Mouse (Mus musculus) adrenal gland, adult 18-20 months (tissue): ENCODE results near the gene Dync1li2. TPM values are rescaled to one million over a fixed set of nuclear protein-coding genes. Genes with fewer than 3 reads are reported as not detected.

Experiments used
- DNase-seq, 2 experiments: peaks; one replicate each; pipeline ENCODE4 v3.0.0; 2021 to 2022; ENCODE audit warnings: low spot score in 2 of 2
- total RNA-seq, 2 experiments: library from RNA; stranded (reverse); gene quantifications; 1 replicate in 1 of 2; 2 replicates in 1 of 2; pipeline ENCODE4 v1.2.3; 2021

Dync1li2 gene
- total RNA-seq, 2 experiments from 2014 or later: 113 to 159 TPM

GRCm38 (mm10) chr8:104383977-104384376, 58.9 kb downstream of the Dync1li2 start:
- DNase-seq: no peak

DNA sequence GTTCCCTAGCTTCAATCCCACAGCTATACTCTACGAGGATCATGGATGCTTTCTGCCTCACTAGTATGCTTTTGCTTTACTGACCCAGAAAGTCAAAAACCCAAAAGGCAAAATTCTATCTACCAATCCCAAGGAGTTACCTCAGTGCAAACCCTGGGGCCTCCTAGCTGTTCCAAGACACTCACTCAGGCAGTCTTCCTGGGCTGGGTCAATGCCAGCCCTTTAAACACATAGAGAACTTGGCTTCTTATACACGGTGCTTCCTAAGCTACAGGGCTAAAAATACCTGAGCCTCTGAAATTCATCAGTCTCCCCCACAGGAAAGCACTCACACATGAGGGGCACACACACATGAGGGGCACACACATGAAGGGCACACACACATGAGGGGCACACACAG, 59.6 kb downstream of the Dync1li2 start:
- DNase-seq: no peak

DNA sequence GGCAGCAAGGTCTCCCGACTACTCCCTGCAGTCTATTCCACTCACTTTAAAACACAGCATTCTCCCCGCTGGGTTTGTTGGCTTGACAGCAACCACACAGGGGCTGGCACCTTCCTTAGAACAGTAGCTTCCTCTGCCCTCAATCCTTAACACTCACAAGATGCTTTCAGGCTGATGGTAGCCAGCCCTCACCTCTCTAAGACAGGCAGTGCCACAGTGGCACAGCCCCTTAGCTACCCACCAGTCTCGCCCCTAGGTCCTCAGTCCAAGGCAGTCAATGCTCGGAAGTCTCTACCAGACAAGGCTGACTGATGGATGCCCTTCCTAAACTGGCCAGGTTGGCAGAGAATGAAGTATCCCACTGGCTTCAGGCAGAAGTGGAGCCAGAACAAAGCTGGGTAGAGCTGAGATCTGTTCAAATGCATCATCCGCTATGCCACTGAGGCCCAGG, 61.9 kb downstream of the Dync1li2 start:
- DNase-seq: no peak

- DNase-seq: no peak
Observed at GRCm38 (mm10) chr8:104380269-104380668, 62.6 kb downstream of the Dync1li2 start.

DNA sequence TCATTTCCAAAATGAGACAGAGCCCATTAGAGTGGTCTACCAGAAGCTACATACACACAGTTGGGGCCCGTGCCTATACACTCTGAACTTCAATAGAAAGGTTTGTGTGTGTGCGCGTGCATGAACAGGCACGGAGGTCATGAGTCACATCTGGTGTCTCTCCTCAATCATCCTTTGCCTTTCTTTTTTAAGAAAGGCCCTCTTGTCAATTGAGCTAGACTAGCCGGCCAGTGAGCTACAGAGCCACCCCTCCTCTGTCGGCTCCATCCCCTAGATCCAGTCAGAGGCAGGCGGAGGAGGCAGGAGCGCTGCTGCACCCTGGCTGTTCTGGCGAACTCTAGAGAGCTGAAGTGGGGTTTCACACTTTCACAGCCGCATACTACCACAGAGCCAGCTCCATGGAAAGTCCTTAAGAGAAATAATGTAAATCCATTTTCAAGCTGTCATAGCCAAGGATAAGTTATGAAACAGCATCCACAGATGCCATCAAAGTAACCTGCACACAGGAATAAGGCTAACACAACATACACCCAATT, 63.5 kb downstream of the Dync1li2 start:
- no peak for DNase-seq

DNA sequence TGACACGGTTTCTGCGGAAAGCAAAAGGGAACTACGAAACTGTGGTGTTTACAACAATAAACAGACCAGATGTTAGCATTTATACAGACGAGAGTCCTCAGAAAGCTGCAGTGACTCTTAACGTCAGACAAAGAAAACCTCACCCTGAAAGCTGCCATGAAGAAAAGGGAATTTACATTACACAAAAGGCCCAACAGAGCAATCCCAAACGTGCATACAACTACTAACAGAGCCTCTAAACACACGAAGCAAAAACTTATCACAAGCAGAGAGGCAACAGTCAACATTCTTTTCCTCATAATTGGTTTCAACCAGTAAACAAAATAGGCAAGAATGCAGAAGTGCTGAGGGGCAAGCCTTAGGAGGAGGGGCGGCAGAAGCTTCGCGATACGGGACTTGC, 66.2 kb downstream of the Dync1li2 start:
- no peak for DNase-seq

DNA sequence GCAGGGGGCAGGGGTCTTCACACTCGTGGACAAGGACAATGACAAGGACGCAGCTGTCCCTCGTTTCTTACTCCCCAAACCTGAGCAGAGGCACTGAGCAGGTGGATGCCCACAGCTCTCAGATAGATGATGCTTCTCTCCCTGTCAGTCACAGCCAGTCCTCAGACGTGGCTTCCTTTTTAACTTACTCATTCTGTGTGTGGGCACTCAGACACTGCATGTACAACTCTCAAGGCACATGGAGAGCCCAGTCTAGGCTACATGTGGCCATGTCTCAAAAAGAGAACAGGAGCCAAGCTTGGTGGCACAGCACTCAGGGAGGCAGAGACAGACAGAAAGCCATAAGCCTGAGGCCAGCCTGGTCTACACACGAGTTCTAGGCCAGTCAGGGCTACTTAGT, 66.9 kb downstream of the Dync1li2 start:
- DNase-seq: no peak

DNA sequence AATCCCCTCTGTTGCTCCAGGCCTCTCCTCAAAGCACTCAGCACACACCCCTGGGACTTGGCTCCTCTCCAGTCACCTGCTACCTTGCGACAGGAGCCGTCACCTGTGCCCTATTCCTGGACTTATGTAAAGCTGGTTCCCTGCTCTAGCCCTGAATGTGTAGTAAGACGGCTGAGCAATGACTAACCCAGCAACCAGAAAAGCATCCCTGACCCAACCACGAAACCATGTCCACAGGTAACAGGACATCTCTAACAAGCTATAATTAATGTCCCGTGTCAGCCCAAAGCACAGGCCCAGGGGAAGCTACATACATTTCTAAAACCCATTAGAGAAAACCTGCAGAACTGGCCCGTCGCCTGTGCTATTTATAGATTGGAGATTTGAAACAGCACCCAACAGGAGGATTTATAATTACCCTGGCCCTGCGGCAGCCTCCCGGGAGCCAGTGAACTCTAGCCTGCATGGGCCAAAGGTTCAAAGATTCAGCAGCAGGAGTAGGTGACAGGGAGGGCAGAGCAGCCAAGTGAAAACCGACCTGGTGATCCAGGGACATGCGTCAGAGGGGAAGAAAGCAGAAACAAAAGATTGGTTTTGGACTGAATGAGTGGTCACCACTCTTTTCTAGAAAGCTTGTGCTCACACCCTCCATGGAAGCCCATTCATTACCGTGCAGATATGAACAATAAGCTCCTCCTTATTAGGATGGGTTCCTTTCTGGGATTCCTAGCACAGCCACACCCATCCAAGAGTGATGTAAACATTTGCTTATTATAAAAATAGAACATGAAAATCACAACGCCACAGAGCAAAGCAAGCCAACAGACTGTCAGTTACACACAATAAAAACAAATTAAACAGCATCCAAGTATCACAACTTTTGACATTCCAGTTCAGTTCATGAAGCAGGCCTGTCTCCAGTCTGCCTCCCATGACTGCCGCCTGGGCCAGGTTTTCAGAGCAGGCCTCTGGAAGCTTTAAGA, 67.7 kb downstream of the Dync1li2 start:
- no peak for DNase-seq

GRCm38 (mm10) chr8:104374269-104374668, 68.6 kb downstream of the Dync1li2 start:
- DNase-seq: no peak

DNA sequence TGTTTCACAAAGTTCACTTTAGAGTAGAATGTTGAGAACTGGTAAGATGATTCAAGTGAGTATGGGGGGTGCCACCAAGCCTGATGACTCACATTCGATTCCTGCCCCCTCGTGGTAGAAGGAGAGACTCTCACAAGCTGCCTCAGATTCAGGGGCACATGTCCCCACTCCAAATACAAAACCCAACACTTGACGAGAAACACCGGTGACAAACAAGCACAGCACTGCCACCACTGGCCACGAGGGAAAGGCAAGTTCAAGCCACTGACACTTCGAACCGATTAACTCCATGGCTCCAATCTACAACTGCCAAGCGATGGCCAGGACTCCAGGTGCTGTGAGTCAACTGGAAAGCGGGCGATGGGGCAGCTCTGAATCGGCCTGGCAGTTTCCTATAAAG, 69.1 kb downstream of the Dync1li2 start:
- no peak for DNase-seq

DNA sequence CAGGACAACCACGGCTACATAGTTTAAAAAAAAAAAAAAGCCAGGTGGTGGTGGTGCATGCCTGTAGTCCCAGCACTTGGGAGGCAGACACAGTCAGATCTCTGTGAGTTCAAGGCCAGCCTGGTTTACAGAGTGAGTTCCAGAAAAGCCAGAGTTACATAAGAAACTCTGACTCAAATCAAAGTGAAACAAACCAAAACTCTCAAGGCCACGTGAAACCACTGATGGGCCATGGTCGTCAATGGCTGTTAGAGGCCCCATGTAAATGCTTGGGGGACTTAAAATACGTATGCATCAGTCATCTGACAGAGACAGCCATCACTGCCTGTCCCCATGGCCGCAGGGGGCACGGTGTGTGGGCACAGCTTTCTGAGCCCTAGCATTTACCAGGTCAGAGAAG, 71.7 kb downstream of the Dync1li2 start:
- no peak for DNase-seq

DNA sequence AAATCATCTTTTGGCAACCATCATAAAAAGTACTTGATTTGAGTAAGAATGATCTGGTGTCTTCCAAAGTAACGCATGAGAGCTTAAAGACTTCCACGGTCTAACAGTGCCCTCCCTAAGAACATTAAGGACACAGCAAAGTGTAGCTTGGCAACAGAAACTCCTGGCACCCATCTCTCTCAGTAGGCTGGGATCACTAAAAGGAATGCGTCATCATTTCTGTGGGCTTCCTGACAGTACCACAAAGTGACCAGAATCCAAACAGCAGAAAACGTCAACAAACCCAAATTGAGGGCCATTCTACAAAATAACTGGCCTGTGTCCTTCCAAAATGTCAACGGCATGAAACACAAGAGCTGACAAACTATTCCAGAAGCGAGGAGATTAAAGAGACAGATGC, 72.8 kb downstream of the Dync1li2 start:
- DNase-seq: no peak

GRCm38 (mm10) chr8:104369591-104369990, 73.3 kb downstream of the Dync1li2 start:
- no peak for DNase-seq

Other genes with a start within 250 kb of the Dync1li2 start
- 10 to 100 TPM; 69.6 to 72.9 TPM for gene Tk2, start 194.5 kb downstream of the Dync1li2 start, total RNA-seq
- 10 to 100 TPM; 66.6 to 78.6 TPM for gene Cklf, start 192.2 kb downstream of the Dync1li2 start, total RNA-seq
- 1 to 10 TPM in 1 of 2 experiments, under 1 TPM in 1; 0.46 to 1.9 TPM for gene Cmtm2a, start 149.9 kb downstream of the Dync1li2 start, total RNA-seq
- not detected for gene Gm45711, start 133.0 kb downstream of the Dync1li2 start, total RNA-seq
- under 1 TPM; 0.19 to 0.46 TPM for gene Cmtm1, start 132.9 kb downstream of the Dync1li2 start, total RNA-seq
- not detected for gene Gm11020, start 121.5 kb downstream of the Dync1li2 start, total RNA-seq
- gene Cmtm2b, start 120.8 kb downstream of the Dync1li2 start, total RNA-seq: under 1 TPM in 1 of 2 experiments, not detected in 1; 0.45 TPM
- 10 to 100 TPM; 54.4 to 77.9 TPM for gene Cmtm3, start 103.6 kb downstream of the Dync1li2 start, total RNA-seq
- 10 to 100 TPM; 39.6 to 44.5 TPM for gene Cmtm4, start 47.2 kb downstream of the Dync1li2 start, total RNA-seq
- gene Terb1, start 66.9 kb upstream of the Dync1li2 start, total RNA-seq: under 1 TPM in 1 of 2 experiments, not detected in 1; 0.19 TPM
- gene Nae1, start 91.6 kb upstream of the Dync1li2 start, total RNA-seq: 10 to 100 TPM; 31.2 to 38.1 TPM
- 1 to 10 TPM; 1.6 to 3.1 TPM for gene Car7, start 91.6 kb upstream of the Dync1li2 start, total RNA-seq
- gene Pdp2, start 148.4 kb upstream of the Dync1li2 start, total RNA-seq: 10 to 100 TPM; 34.8 to 34.9 TPM
- gene Cdh16, start 181.3 kb upstream of the Dync1li2 start, total RNA-seq: under 1 TPM in 1 of 2 experiments, not detected in 1; 0.86 TPM
- 1 to 10 TPM; 2.7 to 9.4 TPM for gene Rrad, start 188.3 kb upstream of the Dync1li2 start, total RNA-seq
- gene Ciao2b, start 198.9 kb upstream of the Dync1li2 start, total RNA-seq: 10 to 100 TPM; 40.7 to 50.0 TPM